Mouse (Mus musculus) ES-Bruce4 (cell line): ENCODE results near the gene Ttll7. TPM values are rescaled to one million over a fixed set of nuclear protein-coding genes. Genes with fewer than 3 reads are reported as not detected.

Experiments
- H3K27ac ChIP-seq: 2 replicates; pipeline ENCODE4 v1.5.1; 2012; ENCODE audit warnings: low read length, inconsistent platforms; ENCODE audit not compliant: insufficient read depth
- H3K27me3 ChIP-seq: 2 replicates; pipeline ENCODE4 v1.6.1; 2012; ENCODE audit warnings: mild to moderate bottlenecking, low read length, inconsistent platforms; ENCODE audit not compliant: control insufficient read depth, poor library complexity, insufficient read depth, severe bottlenecking
- H3K36me3 ChIP-seq: 2 replicates; pipeline ENCODE4 v1.6.1; 2012; ENCODE audit warnings: inconsistent platforms, mild to moderate bottlenecking, low read length, moderate library complexity; ENCODE audit not compliant: control insufficient read depth, poor library complexity, insufficient read depth, severe bottlenecking
- H3K4me1 ChIP-seq: one replicate; pipeline ENCODE4 v1.8.1; 2011; ENCODE audit warnings: low read length; ENCODE audit not compliant: control insufficient read depth, insufficient read depth
- H3K4me3 ChIP-seq: 2 replicates; pipeline ENCODE4 v1.5.1; 2011; ENCODE audit warnings: low read depth, mild to moderate bottlenecking, low read length
- H3K9ac ChIP-seq: 2 replicates; pipeline ENCODE4 v1.6.1; 2012; ENCODE audit warnings: low read depth, mild to moderate bottlenecking, inconsistent platforms; ENCODE audit not compliant: poor library complexity, severe bottlenecking
- H3K9me3 ChIP-seq: replicated peaks from 2 replicates; pipeline ENCODE4 v1.6.1; 2012; ENCODE audit warnings: mild to moderate bottlenecking, low read length, inconsistent platforms; ENCODE audit not compliant: control insufficient read depth, poor library complexity, insufficient read depth, severe bottlenecking
- CTCF ChIP-seq: IDR thresholded peaks from one replicate; pipeline ENCODE4 v1.8.1; 2011; ENCODE audit warnings: low read depth, low read length
- EP300 ChIP-seq: IDR thresholded peaks from 2 replicates; pipeline ENCODE4 v1.6.1; 2011; ENCODE audit warnings: low read depth, low read length; ENCODE audit not compliant: insufficient read depth
- POLR2A ChIP-seq: IDR thresholded peaks from one replicate; pipeline ENCODE4 v1.8.1; 2011; ENCODE audit warnings: low read length; ENCODE audit not compliant: insufficient read depth
- polyA plus RNA-seq: library from polyadenylated mRNA; stranded (reverse); fragments of >200 nt; gene quantifications from 2 replicates; pipeline ENCODE4 v1.2.4, GENCODE M21; 2011; ENCODE audit warnings: low read depth; ENCODE audit not compliant: missing spikeins, insufficient read depth, insufficient read length

The Ttll7 gene
- polyA plus RNA-seq, 1 experiment, result 1.5 TPM

DNA sequence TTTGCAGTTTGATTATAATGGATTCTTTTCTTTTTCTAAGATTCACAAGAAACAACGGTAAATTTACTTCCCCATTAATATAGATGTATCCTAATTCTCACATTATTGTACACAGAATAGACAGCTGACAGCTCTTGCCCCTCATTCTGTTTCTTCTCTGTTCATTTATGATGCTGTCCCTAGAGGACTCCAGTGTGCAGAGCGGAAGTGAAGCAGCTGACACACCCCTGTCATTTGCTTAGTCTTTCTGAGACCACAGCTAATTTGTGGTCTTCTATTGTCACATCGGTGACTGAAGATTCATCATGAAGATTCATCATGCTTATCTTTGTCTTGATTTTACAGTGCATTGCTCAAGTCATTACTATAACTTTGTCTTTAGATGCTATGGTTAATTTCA lies 126.1 kb downstream of the Ttll7 start:
- Histone ChIP-seq H3K27ac (no peak overlapping the region), H3K9ac (no peak overlapping the region), H3K4me3 (no peak overlapping the region), H3K9me3 (no peaks in the 10 kb centered on the region), H3K36me3 (no peaks in the 10 kb centered on the region), H3K4me1 (no peaks in the 10 kb centered on the region), H3K27me3 (no peaks in the 10 kb centered on the region)
- TF ChIP-seq CTCF (no peak), EP300 (no peak), POLR2A (no peak)

GRCm38 (mm10) chr3:146993834-146994669 lies 141.9 kb downstream of the Ttll7 start:
- H3K9ac ChIP-seq, result no peak overlapping the region
- no peak overlapping the region for H3K27ac ChIP-seq
- H3K4me3 ChIP-seq, result no peak overlapping the region
- H3K9me3 ChIP-seq, result no peaks in the 10 kb centered on the region
- TF ChIP-seq EP300 (no peak), CTCF (peak; percentile 61), POLR2A (no peak)
- no peaks in the 10 kb centered on the region for H3K36me3 ChIP-seq
- H3K4me1 ChIP-seq, result no peaks in the 10 kb centered on the region
- no peaks in the 10 kb centered on the region for H3K27me3 ChIP-seq

DNA sequence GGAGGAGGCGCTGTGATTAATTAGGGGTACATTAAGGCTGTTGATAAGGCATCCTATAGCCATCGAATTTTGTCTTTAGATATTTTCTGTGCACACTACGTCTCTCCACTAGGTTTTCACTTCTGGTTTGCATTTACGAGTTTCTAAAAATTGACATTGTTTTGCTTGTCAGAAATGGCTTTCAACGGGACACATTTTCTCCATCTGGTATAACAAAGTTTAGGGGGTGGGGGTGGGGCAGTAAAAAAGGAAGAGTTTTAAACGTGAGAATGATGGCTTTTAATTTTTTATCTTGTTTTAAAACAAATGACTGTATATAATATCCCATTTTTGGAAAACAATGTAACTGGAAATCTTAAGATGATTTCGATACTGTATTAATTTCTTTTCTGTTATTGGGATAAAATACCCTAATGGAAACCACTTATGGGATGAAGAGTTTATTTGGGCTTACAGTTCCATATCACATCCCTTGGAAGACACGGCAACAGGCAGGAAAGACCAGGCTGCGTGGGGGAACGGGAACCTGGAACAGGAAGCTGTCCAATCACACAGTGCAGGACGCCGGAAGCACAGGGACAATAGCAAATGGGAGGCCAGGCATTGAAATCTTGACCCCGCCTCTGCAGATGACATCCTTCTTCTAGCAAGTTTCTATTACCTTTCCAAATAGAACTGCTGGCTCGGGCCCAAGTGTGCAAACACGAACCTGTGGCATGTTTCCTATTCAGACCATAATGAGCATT lies 142.7 kb downstream of the Ttll7 start:
- Histone ChIP-seq H3K9ac (no peak overlapping the region), H3K4me1 (no peaks in the 10 kb centered on the region), H3K36me3 (no peaks in the 10 kb centered on the region), H3K9me3 (no peaks in the 10 kb centered on the region), H3K27me3 (no peaks in the 10 kb centered on the region), H3K4me3 (no peak overlapping the region), H3K27ac (no peak overlapping the region)
- no peak for TF ChIP-seq CTCF
- no peak for TF ChIP-seq POLR2A
- TF ChIP-seq EP300, result no peak

DNA sequence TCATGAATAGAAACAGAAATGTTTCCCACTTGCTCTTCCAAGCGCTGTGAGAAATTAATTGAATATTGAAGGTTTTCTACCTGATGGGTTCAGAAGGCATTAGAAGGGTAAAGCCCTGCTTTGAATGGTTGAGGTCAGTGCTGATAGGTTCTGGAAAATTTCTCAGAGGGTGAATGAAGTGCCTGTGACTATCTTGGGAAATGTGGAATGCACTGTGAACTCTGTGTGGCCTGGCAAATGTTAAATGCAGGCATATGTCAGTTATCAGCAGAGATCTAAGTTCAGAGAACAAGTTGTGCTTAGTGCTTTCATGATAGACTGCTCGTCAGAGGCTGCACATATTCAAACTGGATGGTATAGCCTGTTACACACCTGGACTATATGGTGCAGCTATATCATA lies 147.0 kb downstream of the Ttll7 start:
- no peaks in the 10 kb centered on the region for H3K4me1 ChIP-seq
- no peaks in the 10 kb centered on the region for H3K27me3 ChIP-seq
- no peak for TF ChIP-seq EP300
- no peak for TF ChIP-seq CTCF
- TF ChIP-seq POLR2A, result no peak
- H3K9ac ChIP-seq, result no peak overlapping the region
- no peak overlapping the region for H3K27ac ChIP-seq
- no peaks in the 10 kb centered on the region for H3K9me3 ChIP-seq
- H3K4me3 ChIP-seq, result no peak overlapping the region
- H3K36me3 ChIP-seq, result no peaks in the 10 kb centered on the region

GRCm38 (mm10) chr3:147000963-147001362 lies 148.8 kb downstream of the Ttll7 start:
- Histone ChIP-seq H3K27me3 (no peaks in the 10 kb centered on the region), H3K36me3 (no peaks in the 10 kb centered on the region), H3K4me1 (no peaks in the 10 kb centered on the region), H3K27ac (no peak overlapping the region), H3K9ac (no peak overlapping the region), H3K9me3 (no peaks in the 10 kb centered on the region), H3K4me3 (no peak overlapping the region)
- TF ChIP-seq POLR2A, result no peak
- TF ChIP-seq EP300, result no peak
- no peak for TF ChIP-seq CTCF

DNA sequence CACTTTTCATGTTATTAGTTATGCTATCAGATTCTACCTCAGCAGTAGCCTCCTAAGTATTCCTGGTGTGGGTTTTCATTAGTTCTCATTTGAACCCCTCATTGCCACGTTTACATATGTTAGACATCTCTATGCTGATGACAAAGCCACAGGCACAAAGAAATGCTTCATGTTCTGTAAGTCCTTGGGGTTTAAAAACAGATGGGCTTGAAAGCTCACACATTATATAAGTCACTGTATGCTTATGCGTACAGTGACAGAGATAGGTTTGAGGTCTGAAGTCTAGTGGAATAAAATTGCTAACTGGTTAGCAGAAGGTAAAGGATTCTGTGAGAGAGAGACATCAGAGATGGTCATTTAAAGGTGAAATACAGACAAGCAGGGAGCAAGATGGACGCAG lies 149.4 kb downstream of the Ttll7 start:
- TF ChIP-seq POLR2A, result no peak
- no peak for TF ChIP-seq EP300
- no peak for TF ChIP-seq CTCF
- H3K4me1 ChIP-seq, result no peaks in the 10 kb centered on the region
- H3K9me3 ChIP-seq, result no peaks in the 10 kb centered on the region

More for the DNA sequence above, 149.4 kb downstream of the Ttll7 start:
- Histone ChIP-seq H3K27ac (no peak overlapping the region), H3K9ac (no peak overlapping the region), H3K36me3 (no peaks in the 10 kb centered on the region), H3K27me3 (no peaks in the 10 kb centered on the region), H3K4me3 (no peak overlapping the region)
